In genomic region chr12:45467058-45467457, GRCm38 (mm10) we compare ENCODE assay signal across 10 mouse cellular contexts.
DNase-seq lines count a peak whose midpoint lies in the region; TF ChIP-seq lines count a peak whose summit lies in the region.
"Had no signal": no experiment of that assay in that cellular context is flagged by ENCODE, and none has a peak within 500 bp of the region (broad histone marks: within the 10 kb centered on the region; RNA-seq: fewer than 3 reads in every experiment).

No protein-coding gene starts in this region.

- intact Hi-C loops in gastrocnemius, adult 2 months (cut with DNase I) = no loop called here
- intact Hi-C loops in left cerebral cortex, postnatal 25 days (cut with DNase I) = loop anchor here (5.0 kb wide), 4 partner anchors 460 to 1695 kb away; partner anchors contain the start of gene Nova1
- intact Hi-C loops in heart, postnatal 25 days (cut with DNase I) = no loop called here

- no peak for TF ChIP-seq CTCF in gastrocnemius, adult 2 months (IDR thresholded peaks at IDR 0.05)

- no peak overlapping the region for H3K27ac ChIP-seq in gastrocnemius, adult 2 months
- H3K27ac ChIP-seq: embryonic facial prominence, embryonic 12.5 days; liver, embryonic 14.5 days had no signal

- no peak overlapping the region for H3K4me3 ChIP-seq in gastrocnemius, adult 2 months
- H3K4me3 ChIP-seq: embryonic facial prominence, embryonic 12.5 days had no signal

- peak; percentile 21 for DNase-seq in gastrocnemius, adult 2 months
- DNase-seq in gastrocnemius, adult 18-20 months (ENCODE audit: low spot score) = no peak
- DNase-seq in R1 (ENCODE audit: low read depth, low spot score) = peak; percentile 19
- peak; percentile 28 for DNase-seq in gastrocnemius, postnatal 10 days
- peak; percentile 38 to 88 for DNase-seq in left cerebral cortex, postnatal 25 days (ENCODE audit: low spot score in 2 of 2)
- peak; percentile 3 for DNase-seq in skeletal muscle tissue, adult 2 months (ENCODE audit: low read depth, low spot score)
- no peak for DNase-seq in thymus, adult 18-20 months
- no peak for DNase-seq in heart, postnatal 25 days (ENCODE audit: low spot score)

Comparison
In these comparisons a context has a peak if more than half of its experiments do, and no peak if none do; other contexts are left out.
1. DNase-seq: peak in gastrocnemius, adult 2 months (single experiment), R1 (single experiment), gastrocnemius, postnatal 10 days (single experiment), left cerebral cortex, postnatal 25 days (2 of 2) and skeletal muscle tissue, adult 2 months (single experiment); none in gastrocnemius, adult 18-20 months (single experiment), thymus, adult 18-20 months (0 of 2) and heart, postnatal 25 days (single experiment).